Mouse (Mus musculus) spleen, postnatal 36 days (tissue): Measurements from ENCODE around the gene Ovca2.
A peak's percentile ranks its signal among the peaks of the same experiment; 100 is the strongest.

Experiments used
- DNase-seq, 2 experiments: peaks; one replicate each; pipeline ENCODE4 v3.0.0; 2022; ENCODE audit warnings: low spot score in 2 of 2, mixed read lengths in 1 of 2

Gene Ovca2

GRCm38 (mm10) chr11:75170136-75170751 is 8.4 kb downstream of the Ovca2 start:
- peak; percentile 86 to 87 for DNase-seq

GRCm38 (mm10) chr11:75169405-75170080 is 9.1 kb downstream of the Ovca2 start, which contains the start of gene Hic1:
Hic1 (minus strand) TSS chr11:75169519.
- no peak for DNase-seq

GRCm38 (mm10) chr11:75168590-75169361 is 9.9 kb downstream of the Ovca2 start:
- peak; percentile 75 to 79 for DNase-seq

- DNase-seq: peak in 1 of 2 experiments; percentile 43
Measured at GRCm38 (mm10) chr11:75167643-75168589, 10.7 kb downstream of the Ovca2 start.

GRCm38 (mm10) chr11:75166861-75167642 is 11.6 kb downstream of the Ovca2 start:
- DNase-seq: peak; percentile 29 to 39

- no peak for DNase-seq
Measured at GRCm38 (mm10) chr11:75166193-75166842, 12.3 kb downstream of the Ovca2 start.

GRCm38 (mm10) chr11:75165441-75166192 is 13.0 kb downstream of the Ovca2 start:
- peak; percentile 69 to 70 for DNase-seq

- DNase-seq: no peak
Measured at GRCm38 (mm10) chr11:75164750-75165149, 13.9 kb downstream of the Ovca2 start.

- DNase-seq: no peak
Measured at GRCm38 (mm10) chr11:75164051-75164450, 14.6 kb downstream of the Ovca2 start.

GRCm38 (mm10) chr11:75163379-75163778 is 15.3 kb downstream of the Ovca2 start:
- DNase-seq: no peak

GRCm38 (mm10) chr11:75162591-75163080 is 16.0 kb downstream of the Ovca2 start:
- DNase-seq: no peak

- no peak for DNase-seq
Measured at GRCm38 (mm10) chr11:75161417-75162008, 17.1 kb downstream of the Ovca2 start.

GRCm38 (mm10) chr11:75160954-75161353 is 17.7 kb downstream of the Ovca2 start:
- DNase-seq: no peak

GRCm38 (mm10) chr11:75159564-75159963 is 19.1 kb downstream of the Ovca2 start:
- peak in 1 of 2 experiments; percentile 21 for DNase-seq

GRCm38 (mm10) chr11:75158432-75158831 is 20.2 kb downstream of the Ovca2 start:
- DNase-seq: no peak

- no peak for DNase-seq
Measured at GRCm38 (mm10) chr11:75157901-75158300, 20.7 kb downstream of the Ovca2 start.

GRCm38 (mm10) chr11:75157037-75157436 is 21.6 kb downstream of the Ovca2 start:
- DNase-seq: no peak

- DNase-seq: no peak
Measured at GRCm38 (mm10) chr11:75156416-75156815, 22.2 kb downstream of the Ovca2 start.

- DNase-seq: no peak
Measured at GRCm38 (mm10) chr11:75155985-75156384, 22.6 kb downstream of the Ovca2 start.
